Comparison of ENCODE assay signal across 15 mouse cellular contexts in the genomic region with DNA sequence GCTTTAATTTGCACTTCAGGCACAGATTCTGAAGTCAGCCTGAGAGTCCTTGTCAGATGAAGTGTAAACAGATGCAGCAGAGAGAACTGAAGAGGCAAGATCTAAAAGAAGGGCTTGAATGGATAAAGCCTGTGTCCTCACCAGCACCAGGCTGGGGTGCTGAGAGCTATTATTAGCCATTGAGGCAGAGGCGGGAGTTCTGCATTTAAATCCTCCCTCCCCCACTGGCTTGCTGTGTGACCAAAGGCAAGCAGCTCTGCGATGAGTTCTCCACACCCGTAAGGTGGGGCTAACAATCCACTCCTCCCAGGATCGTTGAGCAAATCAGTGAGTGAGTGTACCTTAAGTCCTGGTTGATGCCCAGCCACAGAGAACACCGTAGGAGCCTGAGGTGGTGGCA. TPM values are rescaled to one million over a fixed set of nuclear protein-coding genes. Genes with fewer than 3 reads are reported as not detected.
DNase-seq lines count a peak whose midpoint lies in the region; ATAC-seq and TF ChIP-seq lines count a peak whose summit lies in the region.
"Had no signal": no experiment of that assay in that cellular context is flagged by ENCODE, and none has a peak within 500 bp of the region (broad histone marks: within the 10 kb centered on the region; RNA-seq: fewer than 3 reads in every experiment).

No protein-coding gene starts in this region.

- H3K9ac ChIP-seq in heart, postnatal 0 days (replicated peaks; ENCODE audit: low read depth, low read length) = no peak overlapping the region
- H3K9ac ChIP-seq: embryonic facial prominence, embryonic 15.5 days; limb, embryonic 12.5 days; lung, embryonic 15.5 days had no signal

- ATAC-seq in heart, postnatal 0 days (ENCODE audit: insufficient read depth, low read depth) = peak; percentile 79

- DNase-seq in layer of hippocampus, adult 9-11 months = peak; percentile 50
- no peak for DNase-seq in layer of hippocampus, adult 18-20 months (ENCODE audit: low spot score in 2 of 2)
- DNase-seq in heart, postnatal 0 days (ENCODE audit: low spot score) = peak; percentile 39
- peak; percentile 74 to 87 for DNase-seq in right cerebral cortex, postnatal 10 days (ENCODE audit: low spot score in 2 of 2)
- no peak for DNase-seq in thymus, postnatal 0 days (ENCODE audit: low spot score)
- DNase-seq in spleen, postnatal 10 days (ENCODE audit: low spot score in 2 of 2) = no peak
- DNase-seq in MN1 (ENCODE audit: low spot score) = no peak
- DNase-seq: adrenal gland, adult 2 months; cerebellum, adult 18-20 months; gastrocnemius, adult 2 months; kidney, postnatal 25 days had no signal

- H3K4me2 ChIP-seq in heart, postnatal 0 days (ENCODE audit: low read depth, low read length) = peak overlapping the region; percentile 35
- H3K4me2 ChIP-seq: embryonic facial prominence, embryonic 15.5 days; limb, embryonic 12.5 days; lung, embryonic 15.5 days had no signal

- 8% methylated on average over 5 of the region's 5 CpGs for WGBS in heart, postnatal 0 days

- TF ChIP-seq POLR2A in bone marrow macrophage, adult 2 months (IDR thresholded peaks at IDR 0.05; ENCODE audit: borderline replicate concordance, low read depth, low read length) = no peak

- peaks cover 12% of the 10 kb centered on the region for H3K4me1 ChIP-seq in bone marrow macrophage, adult 2 months (ENCODE audit: control insufficient read depth, insufficient read depth, low read length)
- 0 out of 2 replicates have a peak, but pooled peaks cover 5% of the 10 kb centered on the region for H3K4me1 ChIP-seq in heart, postnatal 0 days (ENCODE audit: control insufficient read depth, insufficient read depth)
- H3K4me1 ChIP-seq: lung, embryonic 15.5 days had no signal

- no peaks in the 10 kb centered on the region for H3K27me3 ChIP-seq in heart, postnatal 0 days (ENCODE audit: control insufficient read depth, insufficient read depth, low read length)
- H3K27me3 ChIP-seq: lung, embryonic 15.5 days had no signal

- no peak for TF ChIP-seq EP300 in heart, postnatal 0 days (IDR thresholded peaks at IDR 0.05; ENCODE audit: low read depth)

- peaks cover 16% of the 10 kb centered on the region for H3K9me3 ChIP-seq in heart, postnatal 0 days (replicated peaks; ENCODE audit: control insufficient read depth, low read length)
- H3K9me3 ChIP-seq: embryonic facial prominence, embryonic 15.5 days; lung, embryonic 15.5 days had no signal

- H3K36me3 ChIP-seq in heart, postnatal 0 days (replicated peaks; ENCODE audit: control insufficient read depth, insufficient read depth, low read length) = no peaks in the 10 kb centered on the region
- H3K36me3 ChIP-seq: embryonic facial prominence, embryonic 15.5 days; limb, embryonic 12.5 days; lung, embryonic 15.5 days had no signal

- TF ChIP-seq CTCF in bone marrow macrophage, adult 2 months (IDR thresholded peaks at IDR 0.05; ENCODE audit: low read depth, low read length) = no peak
- TF ChIP-seq CTCF in heart, postnatal 0 days (IDR thresholded peaks at IDR 0.05; ENCODE audit: low read depth) = no peak

- no peak overlapping the region for H3K27ac ChIP-seq in bone marrow macrophage, adult 2 months (ENCODE audit: insufficient read depth, low read depth, low read length)
- H3K27ac ChIP-seq in heart, postnatal 0 days (ENCODE audit: low read depth) = no peak overlapping the region; the same call in 1 of the 2 replicates
- H3K27ac ChIP-seq: embryonic facial prominence, embryonic 15.5 days; gastrocnemius, adult 2 months; limb, embryonic 12.5 days; lung, embryonic 15.5 days had no signal

- H3K4me3 ChIP-seq in bone marrow macrophage, adult 2 months (ENCODE audit: insufficient read depth, low read length) = peak overlapping the region; percentile 14; the same call in 1 of the 2 replicates
- no peak overlapping the region for H3K4me3 ChIP-seq in heart, postnatal 0 days (ENCODE audit: low read depth, low read length)
- H3K4me3 ChIP-seq: embryonic facial prominence, embryonic 15.5 days; gastrocnemius, adult 2 months; limb, embryonic 12.5 days; lung, embryonic 15.5 days had no signal

RNA-seq across cellular contexts. Expression of gene Crygn, which starts 23.2 kb away (rescaled TPM):
- 1 to 10 TPM; 1.0 to 1.5 TPM for total RNA-seq in layer of hippocampus, adult 18-20 months (2021)
- polyA plus RNA-seq in bone marrow macrophage, adult 2 months (2012; ENCODE audit: insufficient read depth, insufficient read length, missing spikeins) = not detected in 2 replicates
- total RNA-seq in heart, postnatal 0 days (2014; rRNA removed; ENCODE audit: low replicate concordance) = not detected in 2 replicates
- 3.5 and 3.9 TPM in 2 replicates for polyA plus RNA-seq in heart, postnatal 0 days (2015; fragmentation: Nextera tagmentation; extraction: Ambion mirVana)
- polyA plus RNA-seq in thymus, postnatal 0 days (2015; fragmentation: Nextera tagmentation; extraction: Ambion mirVana) = 1.1 and 4.1 TPM in 2 replicates
- total RNA-seq: gastrocnemius, adult 2 months had no signal
- polyA plus RNA-seq: adrenal gland, adult 2 months; limb, embryonic 12.5 days had no signal

RNA-seq across cellular contexts. Expression of gene Wdr86, which starts 50.5 kb away (rescaled TPM):
- total RNA-seq in layer of hippocampus, adult 18-20 months (2021) = under 1 TPM; 0.33 to 0.62 TPM
- not detected in 2 replicates for polyA plus RNA-seq in bone marrow macrophage, adult 2 months (2012; ENCODE audit: insufficient read depth, insufficient read length, missing spikeins)
- total RNA-seq in heart, postnatal 0 days (2014; rRNA removed; ENCODE audit: low replicate concordance) = 3.4 and 5.1 TPM in 2 replicates
- polyA plus RNA-seq in heart, postnatal 0 days (2015; fragmentation: Nextera tagmentation; extraction: Ambion mirVana) = 2.7 and 2.8 TPM in 2 replicates
- 2.0 and 2.4 TPM in 2 replicates for polyA plus RNA-seq in thymus, postnatal 0 days (2015; fragmentation: Nextera tagmentation; extraction: Ambion mirVana)
- total RNA-seq: gastrocnemius, adult 2 months had no signal

Comparison
In these comparisons a context has a peak if more than half of its experiments do, and no peak if none do; other contexts are left out.
1. DNase-seq: peak in layer of hippocampus, adult 9-11 months (single experiment), heart, postnatal 0 days (single experiment) and right cerebral cortex, postnatal 10 days (2 of 2); none in layer of hippocampus, adult 18-20 months (0 of 2), thymus, postnatal 0 days (single experiment), spleen, postnatal 10 days (0 of 2) and MN1 (single experiment).